Mouse (Mus musculus): ENCODE measurements around the gene Gcn1l1.

DNA sequence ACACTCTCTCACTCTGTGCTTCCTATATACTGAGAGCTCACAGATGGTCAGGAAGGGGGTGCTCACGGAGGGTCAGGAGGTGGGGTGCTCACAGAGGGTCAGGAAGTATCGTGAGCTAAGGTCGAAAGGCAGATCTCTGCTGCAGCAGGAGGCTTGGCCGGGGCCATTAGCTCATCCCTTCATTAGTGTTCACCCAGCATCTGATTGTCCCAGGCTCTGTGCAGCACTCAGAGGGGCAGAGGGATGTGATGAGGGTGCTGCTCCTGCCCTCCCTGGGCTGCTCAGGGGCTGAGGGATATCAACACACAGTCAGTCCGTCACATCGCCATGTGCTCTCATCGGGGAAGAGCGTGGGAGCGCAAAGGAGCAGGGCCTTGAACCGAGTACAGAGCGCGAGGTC is 40.6 kb upstream of the Gcn1l1 start:
- TF ChIP-seq EP300 (IDR thresholded peaks at IDR 0.05; ENCODE audit: low read depth in 1 of 2, low read length in 2 of 2): no peak
- TF ChIP-seq CTCF (IDR thresholded peaks at IDR 0.05 in 2 of 3, conservative IDR thresholded peaks at IDR 0.05 in 1 of 3; ENCODE audit: control insufficient read depth in 1 of 3, insufficient read depth in 1 of 3, low read depth in 2 of 3, low read length in 3 of 3, poor library complexity in 1 of 3, severe bottlenecking in 1 of 3): no peak
- TF ChIP-seq MAZ (IDR thresholded peaks at IDR 0.05; ENCODE audit: low read depth, low read length): no peak
- TF ChIP-seq GATA1 (IDR thresholded peaks at IDR 0.05; ENCODE audit: low read depth, low read length): no peak
- TF ChIP-seq MEF2A (IDR thresholded peaks at IDR 0.05; ENCODE audit: extremely low read depth, insufficient replicate concordance, low read depth, low read length, poor library complexity, severe bottlenecking): no peak
- TF ChIP-seq JUND (IDR thresholded peaks at IDR 0.05; ENCODE audit: low read depth, low read length): no peak
- no peak for TF ChIP-seq HCFC1 (IDR thresholded peaks at IDR 0.05; ENCODE audit: low read depth, low read length)
- TF ChIP-seq MAX (IDR thresholded peaks at IDR 0.05; ENCODE audit: low read length): no peak
- TF ChIP-seq POLR2A (IDR thresholded peaks at IDR 0.05; ENCODE audit: control insufficient read depth in 1 of 2, insufficient read depth in 1 of 2, low read depth in 1 of 2, low read length in 2 of 2, poor library complexity in 1 of 2): no peak
- no peak for TF ChIP-seq RCOR1 (IDR thresholded peaks at IDR 0.05; ENCODE audit: low read depth, low read length)
